Mouse (Mus musculus) thymus, postnatal 25 days (tissue): ENCODE results near the gene Cenpt.
"Not testable (repeated sequence)": the region's sequence is repeated elsewhere in the genome, so short reads cannot be mapped to it uniquely, and the experiment has no call there.

Experiments
- DNase-seq: peaks from one replicate; pipeline ENCODE4 v3.0.0; 2022

Cenpt gene

GRCm38 (mm10) chr8:105854303-105854702 lies 1.2 kb upstream of the Cenpt start:
- no peak for DNase-seq

GRCm38 (mm10) chr8:105852146-105852729 lies 840 bp downstream of the Cenpt start:
- DNase-seq, result no peak

GRCm38 (mm10) chr8:105851651-105852143 lies 1.4 kb downstream of the Cenpt start:
- DNase-seq, result peak; percentile 92

- no peak for DNase-seq
Measured at GRCm38 (mm10) chr8:105850611-105851010, 2.5 kb downstream of the Cenpt start.

- no peak for DNase-seq
Measured at GRCm38 (mm10) chr8:105850014-105850413, 3.1 kb downstream of the Cenpt start.

GRCm38 (mm10) chr8:105846678-105847077 lies 6.4 kb downstream of the Cenpt start:
- DNase-seq, result no peak

- DNase-seq, result no peak
Measured at GRCm38 (mm10) chr8:105839209-105839608, 13.9 kb downstream of the Cenpt start.

GRCm38 (mm10) chr8:105836991-105837390 lies 16.1 kb downstream of the Cenpt start:
- DNase-seq, result no peak

GRCm38 (mm10) chr8:105835318-105835717 lies 17.8 kb downstream of the Cenpt start:
- peak; percentile 90 for DNase-seq

- DNase-seq, result not testable (repeated sequence)
Measured at GRCm38 (mm10) chr8:105833740-105834139, 19.3 kb downstream of the Cenpt start.

GRCm38 (mm10) chr8:105826861-105827848 lies 25.9 kb downstream of the Cenpt start, which contains the start of the genes Ranbp10 and Tsnaxip1:
Gene Ranbp10, minus strand, starts transcription at chr8:105827350.
Gene Tsnaxip1, plus strand, starts transcription at chr8:105827731.
- DNase-seq, result peak; percentile 94

GRCm38 (mm10) chr8:105826379-105826778 lies 26.7 kb downstream of the Cenpt start:
- DNase-seq, result no peak

- DNase-seq, result no peak
Measured at GRCm38 (mm10) chr8:105825506-105825905, 27.6 kb downstream of the Cenpt start.

GRCm38 (mm10) chr8:105820925-105821324 lies 32.2 kb downstream of the Cenpt start:
- DNase-seq, result no peak

- DNase-seq, result no peak
Measured at GRCm38 (mm10) chr8:105819659-105820058, 33.4 kb downstream of the Cenpt start.

GRCm38 (mm10) chr8:105813241-105813640 lies 39.8 kb downstream of the Cenpt start:
- DNase-seq, result no peak

GRCm38 (mm10) chr8:105812511-105812910 lies 40.6 kb downstream of the Cenpt start:
- no peak for DNase-seq

GRCm38 (mm10) chr8:105811543-105811942 lies 41.5 kb downstream of the Cenpt start:
- DNase-seq, result no peak

GRCm38 (mm10) chr8:105811061-105811460 lies 42.0 kb downstream of the Cenpt start:
- DNase-seq, result no peak

GRCm38 (mm10) chr8:105810245-105810786 lies 42.8 kb downstream of the Cenpt start:
- DNase-seq, result peak; percentile 24

- no peak for DNase-seq
Measured at GRCm38 (mm10) chr8:105808480-105808879, 44.6 kb downstream of the Cenpt start.

GRCm38 (mm10) chr8:105807766-105808165 lies 45.3 kb downstream of the Cenpt start:
- DNase-seq, result no peak

- no peak for DNase-seq
Measured at GRCm38 (mm10) chr8:105805964-105806363, 47.1 kb downstream of the Cenpt start.
